Mouse (Mus musculus) intestine, embryonic 16.5 days (tissue): ENCODE results near the gene Tanc1. TPM values are rescaled to one million over a fixed set of nuclear protein-coding genes. Genes with fewer than 3 reads are reported as not detected.
A peak's percentile ranks its signal among the peaks of the same experiment; 100 is the strongest.
"Not testable (repeated sequence)": the region's sequence is repeated elsewhere in the genome, so short reads cannot be mapped to it uniquely, and the experiment has no call there.

Source experiments
- ATAC-seq: fragments of 200-750 bp; cut with Nextera tagmentation; 2 replicates; pipeline ENCODE4 v1.8.0; 2017; ENCODE audit warnings: moderate TSS enrichment, moderate library complexity
- H3K27ac ChIP-seq: fragments of 300-500 bp; sonication (generic); 2 replicates; pipeline ENCODE4 v1.5.1; 2014; ENCODE audit warnings: mild to moderate bottlenecking, low read length
- H3K27me3 ChIP-seq: fragments of 300-500 bp; sonication (generic); replicated peaks from 2 replicates; pipeline ENCODE4 v1.6.1; 2014; ENCODE audit warnings: low read length, control low read depth, mixed read lengths; ENCODE audit not compliant: control insufficient read depth, insufficient read depth
- H3K36me3 ChIP-seq: fragments of 300-500 bp; sonication (generic); 2 replicates; pipeline ENCODE4 v1.6.1; 2014; ENCODE audit warnings: low read length, control low read depth; ENCODE audit not compliant: control insufficient read depth, insufficient read depth
- H3K4me1 ChIP-seq: fragments of 300-500 bp; sonication (generic); 2 replicates; pipeline ENCODE4 v1.6.1; 2014; ENCODE audit warnings: low read length, control low read depth, mixed read lengths; ENCODE audit not compliant: control insufficient read depth, insufficient read depth
- H3K4me2 ChIP-seq: fragments of 300-500 bp; sonication (generic); 2 replicates; pipeline ENCODE4 v1.6.1; 2014; ENCODE audit warnings: low read depth, low read length, control low read depth
- H3K4me3 ChIP-seq: fragments of 300-500 bp; sonication (generic); 2 replicates; pipeline ENCODE4 v1.5.1; 2014; ENCODE audit warnings: mild to moderate bottlenecking, low read length
- H3K9ac ChIP-seq: fragments of 300-500 bp; sonication (generic); 2 replicates; pipeline ENCODE4 v1.6.1; 2014; ENCODE audit warnings: low read depth, low read length
- H3K9me3 ChIP-seq: fragments of 300-500 bp; sonication (generic); 2 replicates; pipeline ENCODE4 v1.6.1; 2016; ENCODE audit warnings: low read length, control low read depth; ENCODE audit not compliant: control insufficient read depth
- WGBS: fragments of 180-500 bp; shearing (Covaris S2); extraction: QIAGEN DNeasy Blood & Tissue Kit; methylation state at CpG from one replicate; pipeline ENCODE4 v1.1.7; 2014; 5-methylcytosine and 5-hydroxymethylcytosine counted together
- polyA plus RNA-seq: library from polyadenylated mRNA; unstranded; fragments of >200 nt; fragmentation: Nextera tagmentation; extraction: Ambion mirVana; gene quantifications from 2 replicates; pipeline ENCODE4 v1.2.1, GENCODE M21; 2015

Tanc1 gene
- polyA plus RNA-seq, 1 experiment from 2014 or later = 20.8 TPM

DNA sequence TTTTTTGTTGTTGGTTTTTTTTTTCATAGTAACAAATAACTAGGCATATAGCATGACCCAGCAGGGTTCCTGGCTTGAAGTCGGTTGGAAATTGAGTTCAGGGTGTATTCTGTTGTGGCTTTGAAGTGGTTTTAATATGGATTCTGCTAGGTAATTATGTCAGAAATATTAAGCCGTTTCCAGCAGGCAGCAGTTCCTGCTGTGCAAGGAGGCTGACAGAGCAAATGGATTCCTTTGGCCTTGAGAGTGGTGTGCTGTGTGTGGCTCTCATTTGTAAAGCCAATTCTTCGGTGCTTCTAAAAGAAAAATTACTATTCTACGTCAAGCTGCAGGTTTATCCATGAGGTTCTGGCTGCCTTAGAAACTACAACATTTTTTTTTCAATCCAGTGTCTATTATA, 228.3 kb downstream of the Tanc1 start:
- no peaks in the 10 kb centered on the region for H3K27me3 ChIP-seq
- H3K9ac ChIP-seq = no peak overlapping the region
- no peak for ATAC-seq
- no peak overlapping the region for H3K4me2 ChIP-seq
- no peak overlapping the region for H3K4me3 ChIP-seq
- no peak overlapping the region for H3K27ac ChIP-seq
- H3K9me3 ChIP-seq = 0 out of 2 replicates have a peak, but pooled peaks cover 4% of the 10 kb centered on the region
- 70% methylated on average over 4 of the region's 4 CpGs for WGBS
- H3K4me1 ChIP-seq = peaks cover 16% of the 10 kb centered on the region
- peaks cover 25% of the 10 kb centered on the region for H3K36me3 ChIP-seq

DNA sequence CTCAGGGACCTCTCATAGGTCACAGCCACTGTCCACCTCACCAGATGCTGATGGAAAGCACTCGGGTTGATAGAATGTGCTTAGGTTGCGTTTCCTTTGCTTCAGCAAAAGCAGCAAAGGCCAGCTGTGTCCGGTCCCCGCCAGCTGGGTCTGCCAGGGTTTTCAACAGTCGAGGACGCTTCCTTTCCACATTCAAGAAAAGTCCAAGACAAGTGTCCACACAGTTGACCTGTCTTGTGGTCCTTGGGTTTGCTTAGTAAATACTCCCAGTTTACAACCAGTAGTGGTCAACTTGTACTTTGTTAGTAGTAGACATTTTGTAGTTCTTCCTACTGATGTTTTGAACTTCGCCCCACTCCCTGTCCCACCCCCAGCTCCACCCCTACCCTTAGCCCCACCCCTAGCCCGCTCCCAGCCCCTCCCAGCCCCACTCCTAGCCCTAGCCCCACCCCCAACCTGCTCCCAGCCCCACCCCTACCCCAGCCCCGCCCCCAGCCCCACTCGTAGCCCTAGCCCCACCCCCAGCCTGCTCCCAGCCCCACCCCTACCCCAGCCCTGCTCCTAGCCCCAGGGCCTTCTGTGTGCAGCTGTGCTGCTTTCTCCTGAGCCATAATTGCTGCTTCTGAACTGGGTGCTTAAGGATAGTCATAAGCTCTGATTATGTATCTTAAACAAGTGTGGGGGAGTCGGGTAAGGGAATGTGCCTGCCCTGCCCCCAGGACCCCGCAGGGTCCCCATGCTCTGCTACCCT, 229.5 kb downstream of the Tanc1 start:
- no peak overlapping the region for H3K4me3 ChIP-seq
- peaks cover 22% of the 10 kb centered on the region for H3K36me3 ChIP-seq
- WGBS = 65% methylated on average over 10 of the region's 12 CpGs
- 0 out of 2 replicates have a peak overlapping the region, but pooled peaks have one; percentile 4 for H3K4me2 ChIP-seq
- peak overlapping the region; percentile 83 for H3K27ac ChIP-seq
- peaks cover 16% of the 10 kb centered on the region for H3K4me1 ChIP-seq
- 0 out of 2 replicates have a peak, but pooled peaks cover 4% of the 10 kb centered on the region for H3K9me3 ChIP-seq
- peak; percentile 89 for ATAC-seq
- H3K9ac ChIP-seq = 0 out of 2 replicates have a peak overlapping the region, but pooled peaks have one; percentile 30
- no peaks in the 10 kb centered on the region for H3K27me3 ChIP-seq

DNA sequence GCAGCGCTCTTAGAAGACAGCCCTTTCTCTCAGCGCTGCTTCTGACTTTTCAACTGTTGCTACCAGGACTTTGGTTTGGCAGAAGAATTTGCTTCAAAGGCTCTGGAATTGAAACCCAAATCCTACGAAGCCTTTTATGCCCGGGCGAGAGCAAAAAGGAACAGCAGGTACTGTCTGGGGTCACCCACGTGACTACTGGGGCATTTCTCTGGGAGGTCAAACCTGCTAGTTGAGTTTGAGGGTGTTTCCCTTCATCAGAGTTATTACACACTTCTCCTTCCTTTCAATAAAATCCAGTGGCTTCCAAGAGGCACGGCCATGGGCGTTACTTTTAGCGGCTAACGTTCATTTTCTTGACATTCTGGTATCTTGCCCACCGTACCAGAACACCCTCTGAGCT, 230.1 kb downstream of the Tanc1 start:
- Histone ChIP-seq H3K4me1 (peaks cover 16% of the 10 kb centered on the region), H3K4me2 (0 out of 2 replicates have a peak overlapping the region, but pooled peaks have one; percentile 4), H3K4me3 (no peak overlapping the region), H3K27me3 (no peaks in the 10 kb centered on the region), H3K9me3 (0 out of 2 replicates have a peak, but pooled peaks cover 4% of the 10 kb centered on the region), H3K27ac (peak overlapping the region; percentile 83), H3K9ac (peak overlapping the region; percentile 30; the same call in 1 of the 2 replicates), H3K36me3 (peaks cover 20% of the 10 kb centered on the region)
- WGBS = 77% methylated on average over 11 of the region's 11 CpGs
- ATAC-seq = peak; percentile 65

DNA sequence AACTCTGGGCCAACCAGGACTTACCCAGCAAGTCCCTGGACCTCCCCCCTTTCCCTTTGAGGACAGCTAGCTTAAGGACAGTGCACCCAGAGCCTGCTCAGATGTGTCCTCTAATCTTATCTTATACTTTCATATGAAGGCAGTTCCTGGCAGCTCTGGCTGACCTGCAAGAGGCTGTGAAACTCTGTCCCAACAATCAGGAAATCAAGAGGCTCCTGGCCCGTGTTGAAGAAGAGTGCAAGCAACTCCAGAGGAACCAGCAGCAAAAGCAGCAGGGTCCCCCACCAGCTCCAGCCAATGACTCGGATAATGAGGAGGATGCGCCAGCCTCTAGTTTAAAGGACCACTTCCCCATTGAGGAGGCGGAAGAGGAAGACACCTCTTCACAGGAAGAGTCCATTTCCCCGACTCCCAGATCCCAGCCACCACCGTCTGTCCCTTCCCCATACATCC, 230.7 kb downstream of the Tanc1 start:
- peaks cover 16% of the 10 kb centered on the region for H3K36me3 ChIP-seq
- 79% methylated on average over 6 of the region's 6 CpGs for WGBS

DNA sequence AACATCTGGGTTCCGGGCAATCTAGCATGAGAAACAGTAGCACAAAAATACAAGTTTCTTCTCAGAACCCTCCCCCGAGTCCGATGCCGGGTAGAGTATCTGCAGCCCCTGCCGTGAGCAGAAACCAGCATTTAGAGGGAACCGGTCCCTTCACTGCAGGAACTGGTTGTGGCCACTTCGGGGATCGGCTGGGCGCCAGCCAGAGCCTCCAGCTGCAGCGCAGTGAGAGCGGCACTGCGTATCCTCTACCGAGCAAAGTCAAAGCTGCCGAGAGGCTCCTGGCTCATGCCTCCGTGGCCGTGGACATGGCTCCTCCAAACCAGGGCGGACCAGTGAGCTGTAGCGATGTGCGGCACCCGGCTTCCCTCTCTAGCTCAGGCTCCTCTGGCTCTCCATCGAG, 231.3 kb downstream of the Tanc1 start:
- Histone ChIP-seq H3K9ac (no peak overlapping the region), H3K27ac (no peak overlapping the region), H3K4me2 (no peak overlapping the region), H3K27me3 (no peaks in the 10 kb centered on the region), H3K4me3 (no peak overlapping the region), H3K36me3 (peaks cover 13% of the 10 kb centered on the region), H3K9me3 (no peaks in the 10 kb centered on the region), H3K4me1 (peaks cover 16% of the 10 kb centered on the region)
- ATAC-seq = no peak
- whole genome bisulfite sequencing = 90% methylated on average over 21 of the region's 21 CpGs

More for the DNA sequence above, 230.7 kb downstream of the Tanc1 start:
- no peak overlapping the region for H3K9ac ChIP-seq
- no peak overlapping the region for H3K4me2 ChIP-seq
- 0 out of 2 replicates have a peak, but pooled peaks cover 2% of the 10 kb centered on the region for H3K9me3 ChIP-seq
- peaks cover 16% of the 10 kb centered on the region for H3K4me1 ChIP-seq
- ATAC-seq = peak; percentile 62
- no peak overlapping the region for H3K4me3 ChIP-seq
- H3K27ac ChIP-seq = peak overlapping the region; percentile 83; the same call in 1 of the 2 replicates
- H3K27me3 ChIP-seq = no peaks in the 10 kb centered on the region

DNA sequence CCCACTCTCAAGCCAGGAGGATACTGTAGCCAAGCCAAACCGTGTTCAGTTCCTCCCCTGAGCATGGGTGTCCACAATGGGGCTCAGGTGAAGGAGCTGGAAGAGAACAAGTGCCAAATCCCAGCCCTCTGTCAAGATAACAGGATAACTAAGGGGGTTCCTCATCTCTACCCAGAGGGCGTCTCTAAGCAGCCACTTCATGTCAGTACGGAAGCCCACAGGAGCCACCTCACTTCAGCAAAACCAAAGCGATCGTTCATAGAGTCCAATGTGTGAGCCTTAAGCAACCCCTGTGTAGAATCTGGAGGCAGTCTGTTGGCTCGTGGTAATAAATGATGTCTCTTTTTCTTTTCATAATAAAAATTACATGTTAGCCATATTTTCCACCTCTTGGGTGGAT, 232.0 kb downstream of the Tanc1 start:
- H3K27ac ChIP-seq = no peak overlapping the region
- H3K4me3 ChIP-seq = no peak overlapping the region
- no peak overlapping the region for H3K4me2 ChIP-seq
- H3K27me3 ChIP-seq = no peaks in the 10 kb centered on the region
- no peaks in the 10 kb centered on the region for H3K9me3 ChIP-seq
- 90% methylated on average over 6 of the region's 6 CpGs for WGBS
- H3K4me1 ChIP-seq = peaks cover 16% of the 10 kb centered on the region
- ATAC-seq = no peak
- no peak overlapping the region for H3K9ac ChIP-seq
- peaks cover 13% of the 10 kb centered on the region for H3K36me3 ChIP-seq

DNA sequence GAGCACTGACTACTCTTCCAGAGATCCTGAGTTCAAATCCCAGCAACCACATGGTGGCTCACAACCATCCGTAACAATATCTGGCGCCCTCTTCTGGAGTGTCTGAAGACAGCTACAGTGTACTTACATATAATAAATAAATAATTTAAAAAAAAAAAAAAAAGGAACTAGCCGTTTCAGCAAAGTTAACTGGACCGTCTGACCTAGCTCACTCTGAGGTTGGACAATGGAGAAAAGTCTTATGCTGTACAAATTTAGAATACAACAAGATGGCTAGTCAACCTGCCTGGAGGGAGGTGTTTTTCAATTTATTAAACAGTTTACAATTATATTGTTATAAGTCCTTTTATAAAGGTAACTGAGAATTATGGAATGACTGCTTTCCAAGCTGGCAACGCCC, 240.0 kb downstream of the Tanc1 start:
- not testable (repeated sequence) for H3K4me2 ChIP-seq, H3K9me3 ChIP-seq, H3K36me3 ChIP-seq, H3K4me1 ChIP-seq, H3K27me3 ChIP-seq, H3K9ac ChIP-seq, H3K27ac ChIP-seq, H3K4me3 ChIP-seq, ATAC-seq
- 79% methylated on average over 3 of the region's 5 CpGs for WGBS

DNA sequence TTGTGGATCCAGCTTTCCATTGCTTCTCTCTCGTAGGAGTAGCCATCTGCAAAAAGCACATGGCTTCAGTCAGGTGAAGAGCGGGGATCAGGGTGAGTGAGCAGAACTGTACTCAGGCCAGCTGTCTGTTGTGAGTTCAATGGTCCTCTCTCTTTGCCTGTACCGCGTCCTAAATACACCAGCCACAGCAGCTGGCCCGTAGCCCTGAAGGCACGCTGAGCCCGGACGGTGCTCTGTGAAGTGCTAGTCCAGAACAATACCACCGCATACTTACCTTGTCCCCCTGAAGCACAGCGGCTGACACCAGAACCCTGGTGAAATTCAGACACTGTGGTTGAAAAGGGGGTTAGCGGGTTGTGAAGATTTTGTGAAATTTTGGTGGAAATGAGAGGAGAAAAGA, 241.1 kb downstream of the Tanc1 start:
- H3K4me2 ChIP-seq = no peak overlapping the region
- no peaks in the 10 kb centered on the region for H3K36me3 ChIP-seq
- H3K4me3 ChIP-seq = no peak overlapping the region
- no peaks in the 10 kb centered on the region for H3K4me1 ChIP-seq
- no peak overlapping the region for H3K27ac ChIP-seq
- ATAC-seq = no peak
- WGBS = 90% methylated on average over 11 of the region's 11 CpGs
- H3K27me3 ChIP-seq = no peaks in the 10 kb centered on the region
- H3K9me3 ChIP-seq = no peaks in the 10 kb centered on the region
- H3K9ac ChIP-seq = no peak overlapping the region

DNA sequence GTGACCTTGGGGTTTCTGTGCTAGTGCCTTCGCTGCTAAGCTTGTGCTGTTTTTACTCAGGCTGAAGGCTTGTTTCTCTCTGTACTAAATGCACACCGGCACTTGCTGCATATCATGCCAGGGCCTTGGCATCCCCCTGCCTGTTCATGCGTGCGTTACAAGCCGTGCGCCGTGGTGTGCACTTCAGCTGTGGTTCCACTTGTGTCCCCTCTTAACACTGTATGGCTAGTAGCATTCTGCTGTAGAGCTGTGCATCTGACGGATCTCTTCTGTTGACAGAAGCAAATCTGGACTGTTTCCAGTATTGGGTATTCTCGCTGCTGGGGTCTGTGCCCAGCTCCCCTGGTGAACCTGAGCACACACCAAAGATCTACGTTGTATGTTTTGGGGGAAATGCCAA, 241.7 kb downstream of the Tanc1 start:
- no peak overlapping the region for H3K27ac ChIP-seq
- no peaks in the 10 kb centered on the region for H3K27me3 ChIP-seq

More for the DNA sequence above, 241.7 kb downstream of the Tanc1 start:
- Histone ChIP-seq H3K4me3 (no peak overlapping the region), H3K36me3 (no peaks in the 10 kb centered on the region), H3K9me3 (no peaks in the 10 kb centered on the region), H3K9ac (no peak overlapping the region), H3K4me2 (no peak overlapping the region), H3K4me1 (no peaks in the 10 kb centered on the region)
- no peak for ATAC-seq
- 89% methylated on average over 10 of the region's 10 CpGs for WGBS
